Mouse (Mus musculus): ENCODE results near the gene Hagh.

The Hagh gene

DNA sequence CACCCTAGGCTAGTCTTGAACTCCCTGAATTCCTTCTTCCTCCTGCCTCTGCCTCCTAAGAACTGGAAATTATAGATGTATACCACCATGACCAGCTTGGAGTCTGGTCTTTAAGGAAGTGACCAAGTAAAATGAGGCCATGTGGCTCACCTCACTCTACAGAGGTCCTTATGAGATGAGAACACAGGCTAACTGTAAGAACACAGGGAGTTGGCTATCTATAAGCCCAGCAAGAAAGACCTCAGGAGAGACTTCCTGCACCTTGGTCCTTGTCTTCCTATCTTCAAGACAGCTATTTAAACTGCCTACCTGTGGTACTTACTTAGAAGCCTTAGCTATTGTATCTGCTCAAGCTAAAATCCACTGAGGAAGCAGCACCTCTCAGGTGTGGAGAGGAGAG lies 74.0 kb downstream of the Hagh start:
- no peak for DNase-seq

Measured in kidney, adult 9 months (tissue).